Mouse (Mus musculus): ENCODE results near the gene Prps2. TPM values are rescaled to one million over a fixed set of nuclear protein-coding genes. Genes with fewer than 3 reads are reported as not detected.
"Not testable (repeated sequence)": the region's sequence is repeated elsewhere in the genome, so short reads cannot be mapped to it uniquely, and the experiment has no call there.

The Prps2 gene
- polyA plus RNA-seq, 1 experiment from 2014 or later: 35.5 TPM

DNA sequence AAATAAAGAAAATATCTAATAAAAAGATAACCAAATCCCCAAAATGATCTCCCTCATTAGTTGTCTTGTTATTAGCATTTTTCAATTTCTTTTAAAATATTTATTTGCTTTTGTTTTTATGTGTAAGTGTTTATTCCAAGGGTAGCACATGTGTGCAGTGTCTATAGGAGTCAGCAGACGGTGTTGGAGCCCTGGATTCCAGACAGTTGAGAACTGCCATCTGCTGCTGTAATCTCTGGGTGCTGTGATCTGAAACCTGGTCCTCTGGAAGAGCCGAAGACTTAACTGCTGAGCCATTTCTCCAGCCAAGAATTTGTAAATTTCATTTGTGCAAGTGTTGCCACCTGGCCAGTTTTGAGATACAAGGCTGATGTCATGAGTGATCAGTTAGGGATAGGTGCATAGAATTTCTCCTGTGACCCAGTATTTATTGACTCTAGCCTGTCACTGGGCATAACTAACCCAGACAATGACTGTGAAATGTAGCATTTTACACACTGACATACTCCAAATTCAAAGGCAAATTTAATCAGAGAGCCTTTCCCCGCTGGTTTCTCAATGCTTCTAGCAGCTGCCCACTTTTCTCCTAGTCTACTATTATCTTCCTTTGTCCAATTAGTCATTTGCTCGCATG lies 67.3 kb downstream of the Prps2 start:
- no peak overlapping the region for H3K27ac ChIP-seq (ENCODE audit: low read depth, low read length)
- H3K4me3 ChIP-seq (ENCODE audit: low read length): no peak overlapping the region
- H3K36me3 ChIP-seq (ENCODE audit: control insufficient read depth, insufficient read depth, low read length): no peaks in the 10 kb centered on the region
- peaks cover 4% of the 10 kb centered on the region; the same call in 1 of the 2 replicates for H3K27me3 ChIP-seq (ENCODE audit: control insufficient read depth, insufficient read depth, low read length)
- no peaks in the 10 kb centered on the region for H3K9me3 ChIP-seq (ENCODE audit: control insufficient read depth, low read length)
- WGBS: 70% methylated on average over 4 of the region's 4 CpGs
- H3K4me2 ChIP-seq (replicated peaks; ENCODE audit: low read depth, low read length): no peak overlapping the region
- H3K9ac ChIP-seq (ENCODE audit: low read depth, low read length): no peak overlapping the region
- no peaks in the 10 kb centered on the region for H3K4me1 ChIP-seq (ENCODE audit: control insufficient read depth, insufficient read depth, low read length)
- ATAC-seq (ENCODE audit: low FRiP score, low TSS enrichment): no peak

DNA sequence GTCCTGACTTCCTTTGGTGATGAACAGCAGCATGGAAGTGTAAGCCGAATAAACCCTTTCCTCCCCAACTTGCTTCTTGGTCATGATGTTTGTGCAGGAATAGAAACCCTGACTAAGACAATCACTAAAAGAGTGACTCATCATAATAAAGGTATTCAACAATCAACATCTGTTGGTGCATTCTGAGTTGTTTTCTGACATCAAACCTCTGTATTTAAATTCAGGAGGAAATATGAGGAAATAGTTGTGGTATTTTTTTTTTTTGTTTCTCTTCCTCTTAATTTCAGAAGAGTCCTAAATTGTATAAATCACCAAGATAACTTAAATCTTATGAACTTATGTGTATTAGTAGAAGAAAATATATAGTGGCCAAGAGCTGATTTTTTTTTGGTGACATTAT lies 80.5 kb downstream of the Prps2 start:
- not testable (repeated sequence) for ATAC-seq (ENCODE audit: low FRiP score, low TSS enrichment); H3K27ac ChIP-seq (ENCODE audit: low read depth, low read length); H3K36me3 ChIP-seq (ENCODE audit: control insufficient read depth, insufficient read depth, low read length); H3K9ac ChIP-seq (ENCODE audit: low read depth, low read length); H3K9me3 ChIP-seq (ENCODE audit: control insufficient read depth, low read length); H3K4me1 ChIP-seq (ENCODE audit: control insufficient read depth, insufficient read depth, low read length); H3K27me3 ChIP-seq (ENCODE audit: control insufficient read depth, insufficient read depth, low read length); H3K4me2 ChIP-seq (replicated peaks; ENCODE audit: low read depth, low read length); H3K4me3 ChIP-seq (ENCODE audit: low read length)
- WGBS: no CpG with 5 or more reads among the region's 1 CpGs

Other genes with a start within 250 kb of the Prps2 start
- 2,072 and 3,120 TPM in 2 replicates for gene Tmsb4x, start 173.4 kb downstream of the Prps2 start, polyA plus RNA-seq (2014; fragmentation: Nextera tagmentation; extraction: Ambion mirVana)
- gene Tlr8, start 118.4 kb downstream of the Prps2 start, polyA plus RNA-seq (2014; fragmentation: Nextera tagmentation; extraction: Ambion mirVana): 0.10 and 0.12 TPM in 2 replicates
- gene Tlr7, start 52.2 kb downstream of the Prps2 start, polyA plus RNA-seq (2014; fragmentation: Nextera tagmentation; extraction: Ambion mirVana): 0.21 and 0.73 TPM in 2 replicates